Mouse (Mus musculus): Measurements from ENCODE around the gene Gzmb. TPM values are rescaled to one million over a fixed set of nuclear protein-coding genes. Genes with fewer than 3 reads are reported as not detected.
"Not testable (repeated sequence)": the region's sequence is repeated elsewhere in the genome, so short reads cannot be mapped to it uniquely, and the experiment has no call there.

The Gzmb gene
- polyA plus RNA-seq, 1 experiment from 2014 or later: not detected

DNA sequence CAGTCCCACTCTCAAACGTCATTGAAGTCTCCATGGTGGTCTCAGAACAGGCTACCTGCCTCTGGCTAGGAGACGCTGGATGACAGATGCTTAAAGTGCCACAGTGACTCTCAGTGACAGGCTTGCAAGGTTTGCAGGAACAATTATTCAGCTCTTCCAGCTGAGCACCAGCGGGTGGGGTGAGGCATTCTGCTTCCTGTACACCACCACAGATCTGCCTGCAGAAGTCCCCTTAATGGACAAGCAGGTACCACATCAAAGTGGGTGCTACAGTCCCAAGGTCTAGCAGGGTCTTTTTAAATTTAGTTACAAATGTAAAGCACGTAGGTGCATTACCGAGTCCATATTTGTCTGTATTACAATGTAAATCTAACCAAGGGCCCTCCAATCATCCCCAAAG is 25.7 kb upstream of the Gzmb start:
- H3K4me1 ChIP-seq (ENCODE audit: control insufficient read depth, insufficient read depth, low read depth, low read length): no peaks in the 10 kb centered on the region
- no peak for ATAC-seq
- 76% methylated on average over 5 of the region's 5 CpGs for WGBS

DNA sequence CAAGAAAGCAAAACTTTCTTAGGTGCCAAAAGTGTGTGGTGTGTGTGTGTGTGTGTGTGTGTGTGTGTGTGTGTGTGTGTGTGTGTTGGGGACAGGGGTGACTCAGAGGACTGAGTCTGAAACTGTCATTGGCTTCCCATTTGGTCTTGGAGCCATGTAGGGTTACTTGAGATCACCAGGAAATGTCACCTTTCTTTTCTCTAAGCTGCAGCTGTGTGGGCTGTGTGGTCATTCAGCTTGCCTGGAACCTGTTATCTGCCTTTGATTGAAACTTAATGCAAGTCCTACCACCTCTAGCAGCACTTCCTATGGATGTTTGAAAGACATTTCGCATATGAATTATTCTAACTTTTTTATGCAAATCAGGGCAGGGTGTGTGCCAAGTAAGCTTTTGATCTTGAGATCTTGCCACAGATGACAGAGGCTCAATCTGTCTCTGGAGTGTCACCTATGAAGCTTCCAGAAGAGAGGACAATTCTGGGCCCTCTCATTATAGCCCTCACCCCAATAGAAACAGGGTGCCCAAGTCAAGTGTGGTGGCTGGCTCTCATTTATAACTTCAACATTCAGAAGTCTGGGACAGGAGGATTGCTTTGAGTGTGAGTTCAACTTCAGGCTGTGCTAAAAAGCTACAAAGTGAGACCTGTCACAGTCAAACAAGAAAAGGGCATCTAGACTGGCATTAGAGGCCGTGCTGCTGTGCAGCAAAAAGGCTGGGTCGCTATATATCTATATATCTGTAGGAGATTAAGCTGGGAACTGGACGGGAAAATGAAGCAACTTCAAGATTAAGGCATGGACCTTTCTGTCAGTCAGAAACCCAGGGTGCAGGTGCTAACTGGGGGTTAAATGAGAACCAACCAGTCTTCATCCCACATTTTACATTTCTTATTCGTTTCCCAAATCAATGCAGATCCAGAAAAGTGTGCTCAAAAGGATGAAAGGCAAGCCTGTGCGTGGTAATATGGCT is 22.6 kb upstream of the Gzmb start:
- WGBS: 84% methylated on average over 6 of the region's 6 CpGs
- ATAC-seq: no peak

More for the DNA sequence above, 25.7 kb upstream of the Gzmb start:
- H3K4me2 ChIP-seq (ENCODE audit: low read length): no peak overlapping the region
- no peaks in the 10 kb centered on the region for H3K9me3 ChIP-seq (ENCODE audit: control insufficient read depth, low read length)
- H3K27ac ChIP-seq (ENCODE audit: low read depth, low read length): no peak overlapping the region
- no peaks in the 10 kb centered on the region for H3K36me3 ChIP-seq (ENCODE audit: control insufficient read depth, insufficient read depth, low read length)
- no peaks in the 10 kb centered on the region for H3K27me3 ChIP-seq (replicated peaks; ENCODE audit: control insufficient read depth, insufficient read depth, low read length)
- no peak overlapping the region for H3K9ac ChIP-seq (ENCODE audit: low read depth, low read length)
- no peak overlapping the region for H3K4me3 ChIP-seq (ENCODE audit: low read length)

DNA sequence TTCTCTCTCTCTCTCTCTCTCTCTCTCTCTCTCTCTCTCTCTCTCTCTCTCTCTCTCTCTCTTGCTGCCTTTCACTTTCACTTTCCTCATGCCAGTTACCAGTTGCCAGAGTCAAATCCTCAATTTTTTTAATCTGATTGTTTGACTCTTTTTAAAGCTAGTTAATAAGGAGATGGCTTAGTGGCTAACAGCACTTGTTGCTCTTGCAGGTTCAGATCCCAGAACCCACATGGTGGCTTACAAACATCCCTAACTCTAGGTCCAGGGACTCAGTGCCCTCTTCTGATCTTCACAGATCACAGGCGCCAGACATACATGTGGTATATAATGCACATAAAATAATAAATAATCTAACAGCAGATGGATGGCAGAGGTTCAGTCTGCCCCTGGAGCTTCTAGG is 21.8 kb upstream of the Gzmb start:
- Histone ChIP-seq H3K4me3 (ENCODE audit: low read length) (no peak overlapping the region), H3K4me1 (ENCODE audit: control insufficient read depth, insufficient read depth, low read depth, low read length) (no peaks in the 10 kb centered on the region), H3K9ac (ENCODE audit: low read depth, low read length) (no peak overlapping the region), H3K27me3 (replicated peaks; ENCODE audit: control insufficient read depth, insufficient read depth, low read length) (no peaks in the 10 kb centered on the region), H3K27ac (ENCODE audit: low read depth, low read length) (no peak overlapping the region), H3K36me3 (ENCODE audit: control insufficient read depth, insufficient read depth, low read length) (no peaks in the 10 kb centered on the region), H3K4me2 (ENCODE audit: low read length) (no peak overlapping the region), H3K9me3 (ENCODE audit: control insufficient read depth, low read length) (no peaks in the 10 kb centered on the region)
- 91% methylated on average over 1 of the region's 1 CpGs for WGBS
- no peak for ATAC-seq

More for the DNA sequence above, 22.6 kb upstream of the Gzmb start:
- Histone ChIP-seq H3K9ac (ENCODE audit: low read depth, low read length) (no peak overlapping the region), H3K9me3 (ENCODE audit: control insufficient read depth, low read length) (no peaks in the 10 kb centered on the region), H3K27me3 (replicated peaks; ENCODE audit: control insufficient read depth, insufficient read depth, low read length) (no peaks in the 10 kb centered on the region), H3K4me3 (ENCODE audit: low read length) (no peak overlapping the region), H3K4me2 (ENCODE audit: low read length) (no peak overlapping the region), H3K4me1 (ENCODE audit: control insufficient read depth, insufficient read depth, low read depth, low read length) (no peaks in the 10 kb centered on the region), H3K36me3 (ENCODE audit: control insufficient read depth, insufficient read depth, low read length) (no peaks in the 10 kb centered on the region), H3K27ac (ENCODE audit: low read depth, low read length) (no peak overlapping the region)

DNA sequence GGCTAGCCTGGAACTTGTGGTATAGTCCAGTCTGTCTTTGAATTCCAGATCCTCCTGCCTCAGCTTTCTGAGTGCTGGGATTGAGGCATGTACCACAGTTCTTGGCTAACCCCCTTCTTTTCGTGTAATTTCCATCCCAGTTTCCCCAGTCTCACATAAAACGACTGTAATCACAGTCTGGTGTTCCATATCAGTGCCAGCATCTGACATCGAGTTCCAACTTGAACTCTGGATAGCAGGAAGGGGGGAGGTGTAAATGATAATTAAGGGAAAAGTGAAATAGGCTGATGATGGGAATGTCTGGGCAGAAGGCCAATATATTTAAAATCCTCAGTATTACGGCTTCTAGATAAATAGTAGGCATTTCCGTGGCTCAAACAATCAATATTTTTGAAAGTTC is 19.0 kb upstream of the Gzmb start:
- ATAC-seq: no peak
- Histone ChIP-seq H3K27ac (ENCODE audit: low read depth, low read length) (no peak overlapping the region), H3K4me2 (ENCODE audit: low read length) (no peak overlapping the region), H3K27me3 (replicated peaks; ENCODE audit: control insufficient read depth, insufficient read depth, low read length) (no peaks in the 10 kb centered on the region), H3K9ac (ENCODE audit: low read depth, low read length) (no peak overlapping the region), H3K36me3 (ENCODE audit: control insufficient read depth, insufficient read depth, low read length) (no peaks in the 10 kb centered on the region), H3K9me3 (ENCODE audit: control insufficient read depth, low read length) (no peaks in the 10 kb centered on the region), H3K4me1 (ENCODE audit: control insufficient read depth, insufficient read depth, low read depth, low read length) (no peaks in the 10 kb centered on the region), H3K4me3 (ENCODE audit: low read length) (no peak overlapping the region)
- 61% methylated on average over 5 of the region's 5 CpGs for WGBS

DNA sequence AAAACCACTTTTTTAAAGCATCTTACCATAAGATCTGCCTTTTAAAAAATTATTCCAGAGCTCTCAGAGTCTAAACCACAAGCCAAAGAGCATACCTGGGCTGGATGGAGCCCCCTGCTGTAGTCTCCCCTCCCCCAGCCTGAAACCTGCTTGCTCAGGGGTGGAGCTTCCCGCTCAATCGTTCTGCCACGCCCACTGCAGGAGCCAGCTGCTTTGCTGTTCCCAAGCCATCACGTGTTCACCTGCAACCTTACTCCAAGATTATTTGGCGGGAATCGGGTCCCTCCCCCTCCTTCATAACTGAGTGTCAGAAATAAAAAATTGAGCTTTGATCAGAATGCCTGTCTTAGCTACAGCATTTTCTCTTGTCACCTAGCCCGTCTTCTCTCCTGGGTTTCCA is 16.6 kb upstream of the Gzmb start:
- H3K4me3 ChIP-seq (ENCODE audit: low read length); H3K4me1 ChIP-seq (ENCODE audit: control insufficient read depth, insufficient read depth, low read depth, low read length); H3K9me3 ChIP-seq (ENCODE audit: control insufficient read depth, low read length); H3K9ac ChIP-seq (ENCODE audit: low read depth, low read length); H3K27me3 ChIP-seq (replicated peaks; ENCODE audit: control insufficient read depth, insufficient read depth, low read length); H3K27ac ChIP-seq (ENCODE audit: low read depth, low read length); H3K36me3 ChIP-seq (ENCODE audit: control insufficient read depth, insufficient read depth, low read length); H3K4me2 ChIP-seq (ENCODE audit: low read length); ATAC-seq: not testable (repeated sequence)
- WGBS: 54% methylated on average over 7 of the region's 7 CpGs

DNA sequence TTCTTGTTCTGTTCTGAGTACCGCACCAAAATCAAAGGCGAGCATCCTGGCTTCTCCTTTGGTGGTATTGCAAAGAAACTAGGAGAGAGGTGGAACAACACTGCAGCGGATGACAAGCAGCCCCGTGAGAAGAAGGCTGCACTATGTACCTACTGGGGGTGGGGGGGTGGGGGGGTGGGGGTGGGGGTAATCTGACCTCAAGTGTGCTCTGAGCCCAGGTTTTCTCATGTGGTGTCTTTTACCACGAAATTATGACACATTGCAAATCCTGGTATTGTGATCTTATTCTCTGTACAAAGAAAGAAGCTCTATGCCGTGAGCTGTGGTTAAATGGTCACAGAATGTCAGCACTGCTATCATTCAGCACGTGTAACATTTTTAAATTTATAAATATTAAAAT is 14.0 kb upstream of the Gzmb start:
- not testable (repeated sequence) for H3K4me1 ChIP-seq (ENCODE audit: control insufficient read depth, insufficient read depth, low read depth, low read length); ATAC-seq; H3K4me2 ChIP-seq (ENCODE audit: low read length); H3K27me3 ChIP-seq (replicated peaks; ENCODE audit: control insufficient read depth, insufficient read depth, low read length); H3K27ac ChIP-seq (ENCODE audit: low read depth, low read length); H3K4me3 ChIP-seq (ENCODE audit: low read length); H3K36me3 ChIP-seq (ENCODE audit: control insufficient read depth, insufficient read depth, low read length); H3K9me3 ChIP-seq (ENCODE audit: control insufficient read depth, low read length); H3K9ac ChIP-seq (ENCODE audit: low read depth, low read length)
- WGBS: 84% methylated on average over 7 of the region's 7 CpGs

DNA sequence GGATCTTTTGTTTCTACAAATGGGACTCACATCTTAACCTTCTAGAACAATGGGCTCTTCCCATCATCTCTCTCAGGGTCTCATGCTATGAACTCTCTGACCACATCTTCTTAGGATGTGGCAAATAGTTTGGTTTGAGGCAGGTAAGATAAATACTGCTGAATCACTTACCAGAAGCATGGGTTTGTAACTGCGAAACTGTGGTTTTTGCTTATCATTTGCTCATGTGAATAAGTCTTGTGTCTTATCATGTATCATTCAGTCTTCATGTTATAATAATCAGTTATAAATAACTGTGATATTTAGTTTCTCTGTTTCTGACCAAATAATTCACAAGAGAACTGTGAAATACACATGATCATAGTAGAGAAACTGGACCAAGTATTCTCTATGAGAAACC is 4.0 kb upstream of the Gzmb start:
- Histone ChIP-seq H3K9me3 (ENCODE audit: control insufficient read depth, low read length) (no peaks in the 10 kb centered on the region), H3K27me3 (replicated peaks; ENCODE audit: control insufficient read depth, insufficient read depth, low read length) (no peaks in the 10 kb centered on the region), H3K4me1 (ENCODE audit: control insufficient read depth, insufficient read depth, low read depth, low read length) (no peaks in the 10 kb centered on the region), H3K4me3 (ENCODE audit: low read length) (no peak overlapping the region), H3K9ac (ENCODE audit: low read depth, low read length) (no peak overlapping the region), H3K4me2 (ENCODE audit: low read length) (no peak overlapping the region), H3K27ac (ENCODE audit: low read depth, low read length) (no peak overlapping the region), H3K36me3 (ENCODE audit: control insufficient read depth, insufficient read depth, low read length) (no peaks in the 10 kb centered on the region)
- WGBS: 98% methylated on average over 1 of the region's 1 CpGs
- ATAC-seq: no peak

DNA sequence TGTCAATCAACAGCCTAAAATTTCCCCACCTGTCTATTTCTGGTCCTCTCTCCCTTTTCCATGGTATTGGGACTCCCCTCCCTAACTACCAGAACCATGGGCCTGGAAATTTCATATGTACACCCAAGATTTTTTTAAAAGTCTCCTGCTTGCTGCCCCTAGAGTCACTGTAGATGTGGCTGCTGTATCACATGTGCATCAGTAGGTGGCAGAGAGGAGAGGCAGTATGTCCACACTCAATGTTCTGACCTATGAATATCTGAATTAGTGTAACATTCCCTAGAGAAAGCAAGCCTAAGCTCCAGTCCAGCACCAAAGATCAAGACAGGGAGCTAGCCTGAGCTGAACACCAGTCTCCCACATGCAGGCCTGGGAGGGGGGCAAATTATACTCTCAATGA is 21.7 kb downstream of the Gzmb start:
- H3K36me3 ChIP-seq (ENCODE audit: control insufficient read depth, insufficient read depth, low read length): no peaks in the 10 kb centered on the region
- H3K27ac ChIP-seq (ENCODE audit: low read depth, low read length): no peak overlapping the region
- no peak for ATAC-seq
- H3K4me3 ChIP-seq (ENCODE audit: low read length): no peak overlapping the region
- H3K27me3 ChIP-seq (replicated peaks; ENCODE audit: control insufficient read depth, insufficient read depth, low read length): no peaks in the 10 kb centered on the region
- no peak overlapping the region for H3K9ac ChIP-seq (ENCODE audit: low read depth, low read length)
- no peaks in the 10 kb centered on the region for H3K4me1 ChIP-seq (ENCODE audit: control insufficient read depth, insufficient read depth, low read depth, low read length)
- no peaks in the 10 kb centered on the region for H3K9me3 ChIP-seq (ENCODE audit: control insufficient read depth, low read length)
- H3K4me2 ChIP-seq (ENCODE audit: low read length): no peak overlapping the region

DNA sequence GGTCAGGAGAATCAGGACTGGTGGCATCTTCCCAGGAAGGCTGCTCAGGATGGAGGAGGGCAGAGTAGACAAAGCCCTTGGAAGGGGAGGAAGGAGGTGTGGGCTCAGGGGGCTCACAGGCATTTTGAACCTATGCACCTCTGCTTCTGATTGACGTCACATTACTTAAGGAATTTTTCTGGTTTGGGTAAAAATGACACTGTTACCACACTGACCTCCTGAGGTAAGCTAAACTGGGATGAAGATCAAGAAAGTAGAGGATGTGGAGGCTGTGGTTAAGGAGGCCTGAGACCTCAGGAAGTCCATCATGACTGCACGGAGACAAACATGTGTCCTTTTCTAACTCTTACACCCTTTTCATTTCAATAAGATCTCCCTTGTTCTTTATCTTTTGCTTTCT is 27.5 kb downstream of the Gzmb start, which contains the start of gene Gzmc:
Gene Gzmc, minus strand, starts transcription at position 101 of the 400 bp plus-strand sequence.
- ATAC-seq: no peak
- H3K4me2 ChIP-seq (ENCODE audit: low read length): no peak within 1 kb of the TSS
- H3K4me1 ChIP-seq (ENCODE audit: control insufficient read depth, insufficient read depth, low read depth, low read length): no peaks in the 10 kb centered on the region
- no peak within 1 kb of the TSS for H3K9ac ChIP-seq (ENCODE audit: low read depth, low read length)
- no peaks in the 10 kb centered on the region for H3K36me3 ChIP-seq (ENCODE audit: control insufficient read depth, insufficient read depth, low read length)
- H3K27me3 ChIP-seq (replicated peaks; ENCODE audit: control insufficient read depth, insufficient read depth, low read length): no peaks in the 10 kb centered on the region
- WGBS: 95% methylated on average over 2 of the region's 2 CpGs
- no peak within 1 kb of the TSS for H3K27ac ChIP-seq (ENCODE audit: low read depth, low read length)
- no peaks in the 10 kb centered on the region for H3K9me3 ChIP-seq (ENCODE audit: control insufficient read depth, low read length)
- no peak within 1 kb of the TSS for H3K4me3 ChIP-seq (ENCODE audit: low read length)

Measured in hindbrain, embryonic 16.5 days (tissue).